Mouse (Mus musculus): Measurements from ENCODE around the gene Pkm.

DNA sequence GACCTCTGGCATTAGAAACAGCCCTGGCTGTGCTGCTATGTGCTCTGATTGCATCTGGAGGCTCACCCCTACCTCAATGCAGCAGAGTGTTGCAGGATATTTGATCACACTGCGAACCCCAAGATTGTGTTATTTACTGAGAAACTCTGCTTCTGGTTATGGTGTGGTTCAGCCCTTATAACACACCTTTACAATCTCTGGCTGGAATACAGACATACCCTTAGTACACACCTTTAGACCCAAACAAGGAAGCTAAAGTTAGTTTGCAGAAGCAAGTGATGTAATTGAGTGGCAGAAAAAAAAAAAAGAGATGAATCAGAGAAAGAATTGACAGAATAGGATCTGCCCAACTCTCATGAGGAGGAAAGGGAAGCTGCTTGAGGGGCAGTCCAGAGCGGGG is 45.2 kb upstream of the Pkm start:
- TF ChIP-seq CTCF (IDR thresholded peaks at IDR 0.05; ENCODE audit: low read depth) (no peak), EP300 (IDR thresholded peaks at IDR 0.05; ENCODE audit: low read depth) (no peak)
